Mouse (Mus musculus): ENCODE measurements at regions not wholly inside any gene's neighbourhood (a gene's known extent, or its start where the extent isn't known, plus 50 kb on each side); places are given as distances from the start of the nearest gene placed in this dataset.

DNA sequence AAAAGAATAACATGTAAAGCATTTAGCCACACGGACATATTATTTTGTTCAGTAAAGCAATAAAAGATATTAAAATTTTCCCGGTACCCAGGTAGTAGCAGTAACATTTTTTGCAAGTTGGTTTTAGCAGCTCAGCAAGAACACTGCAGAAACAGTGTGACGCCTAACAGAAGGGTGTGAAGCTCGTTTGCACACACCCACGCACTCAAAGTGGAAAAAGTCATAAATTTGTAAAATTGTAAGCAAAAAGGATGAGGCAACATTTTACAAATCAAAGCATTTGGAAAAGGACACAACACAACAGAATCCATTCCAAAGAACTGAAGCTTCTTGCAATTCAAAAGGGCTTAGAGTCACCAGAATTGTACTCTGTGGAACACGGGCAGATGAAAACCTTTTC lies 1053.6 kb upstream of the Celf2 start:
- no peaks in the 10 kb centered on the region for H3K9me3 ChIP-seq
- 77% methylated on average over 6 of the region's 6 CpGs for WGBS
- no peaks in the 10 kb centered on the region for H3K36me3 ChIP-seq
- ATAC-seq (ENCODE audit: extremely low read depth, insufficient number of reproducible peaks, low FRiP score, low TSS enrichment) = no peak
- no peak overlapping the region for H3K27ac ChIP-seq (replicated peaks)
- H3K4me2 ChIP-seq = no peak overlapping the region
- H3K27me3 ChIP-seq (replicated peaks) = no peaks in the 10 kb centered on the region
- H3K4me1 ChIP-seq = no peaks in the 10 kb centered on the region
- H3K9ac ChIP-seq = no peak overlapping the region
- H3K4me3 ChIP-seq = no peak overlapping the region

DNA sequence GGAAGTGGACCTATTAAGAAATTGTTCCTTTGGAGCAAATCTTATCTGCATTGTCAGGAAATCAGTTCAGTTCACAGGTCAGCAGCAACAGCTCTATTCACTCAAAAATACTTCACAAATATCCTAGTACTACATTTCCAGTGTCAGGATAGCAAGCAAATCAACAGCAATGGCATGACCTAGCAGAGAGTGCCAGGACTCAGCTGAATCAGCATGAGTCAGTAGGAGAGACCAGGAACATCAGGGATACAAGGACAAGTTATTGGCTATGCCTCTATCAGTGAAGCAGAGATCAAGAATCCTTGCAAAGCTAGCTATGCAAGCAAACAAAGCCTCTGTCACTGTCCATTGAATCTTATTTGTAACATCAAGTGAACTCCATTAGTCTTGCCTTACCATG lies 1036.8 kb upstream of the Celf2 start:
- no peak overlapping the region for H3K27ac ChIP-seq (replicated peaks)
- no peak overlapping the region for H3K4me3 ChIP-seq
- no peak overlapping the region for H3K4me2 ChIP-seq
- no peaks in the 10 kb centered on the region for H3K9me3 ChIP-seq
- ATAC-seq (ENCODE audit: extremely low read depth, insufficient number of reproducible peaks, low FRiP score, low TSS enrichment) = no peak
- no peak overlapping the region for H3K9ac ChIP-seq
- H3K36me3 ChIP-seq = no peaks in the 10 kb centered on the region
- no peaks in the 10 kb centered on the region for H3K27me3 ChIP-seq (replicated peaks)
- no peaks in the 10 kb centered on the region for H3K4me1 ChIP-seq

DNA sequence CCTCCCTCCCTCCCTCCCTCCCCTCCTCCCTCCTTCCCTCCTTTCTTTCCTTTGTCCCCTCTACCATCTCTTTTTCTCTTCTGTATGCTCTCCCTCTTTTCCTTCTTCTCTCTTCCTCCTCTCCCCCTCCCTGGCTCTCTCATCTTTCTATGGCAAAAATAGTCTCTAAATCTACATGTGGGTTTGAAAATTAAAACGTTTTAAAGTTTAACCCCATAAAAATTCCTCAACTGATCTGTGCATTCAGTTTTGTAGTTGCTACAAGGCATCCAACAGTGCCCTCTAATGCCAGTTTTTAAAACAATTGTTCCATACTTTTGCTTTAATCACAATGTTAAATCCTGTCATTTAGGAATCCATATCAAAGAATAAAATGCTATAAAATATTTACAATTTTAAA lies 1027.5 kb upstream of the Celf2 start:
- 20% methylated on average over 1 of the region's 1 CpGs for WGBS
- H3K4me1 ChIP-seq = no peaks in the 10 kb centered on the region
- ATAC-seq (ENCODE audit: extremely low read depth, insufficient number of reproducible peaks, low FRiP score, low TSS enrichment) = no peak
- no peaks in the 10 kb centered on the region for H3K9me3 ChIP-seq
- H3K9ac ChIP-seq = no peak overlapping the region
- no peak overlapping the region for H3K4me2 ChIP-seq
- no peaks in the 10 kb centered on the region for H3K36me3 ChIP-seq
- H3K27me3 ChIP-seq (replicated peaks) = no peaks in the 10 kb centered on the region
- no peak overlapping the region for H3K27ac ChIP-seq (replicated peaks)
- no peak overlapping the region for H3K4me3 ChIP-seq

DNA sequence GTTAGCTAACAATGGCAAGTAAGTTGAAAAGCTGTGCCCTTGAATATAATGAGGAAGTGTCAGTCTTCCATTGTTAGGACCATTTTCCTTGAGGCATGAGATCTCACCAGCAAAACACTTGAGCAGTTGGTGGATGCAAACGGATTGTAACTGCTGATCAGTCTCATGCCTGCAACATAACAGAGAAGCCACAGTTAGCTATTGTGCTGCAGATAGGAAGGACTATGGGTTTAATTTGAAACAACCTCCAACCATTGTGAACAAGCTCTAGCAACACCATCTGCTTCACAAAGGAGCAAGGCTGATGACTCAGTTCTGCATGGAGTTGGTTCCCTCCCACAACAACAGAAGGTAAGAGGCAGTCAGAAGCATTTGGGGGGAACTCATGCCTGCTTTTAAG lies 989.1 kb upstream of the Celf2 start:
- H3K9me3 ChIP-seq = no peaks in the 10 kb centered on the region
- ATAC-seq (ENCODE audit: extremely low read depth, insufficient number of reproducible peaks, low FRiP score, low TSS enrichment) = no peak
- WGBS = 29% methylated on average over 1 of the region's 1 CpGs
- no peaks in the 10 kb centered on the region for H3K4me1 ChIP-seq
- H3K27me3 ChIP-seq (replicated peaks) = no peaks in the 10 kb centered on the region
- no peak overlapping the region for H3K4me2 ChIP-seq
- H3K27ac ChIP-seq (replicated peaks) = no peak overlapping the region
- H3K9ac ChIP-seq = no peak overlapping the region
- no peak overlapping the region for H3K4me3 ChIP-seq
- no peaks in the 10 kb centered on the region for H3K36me3 ChIP-seq

DNA sequence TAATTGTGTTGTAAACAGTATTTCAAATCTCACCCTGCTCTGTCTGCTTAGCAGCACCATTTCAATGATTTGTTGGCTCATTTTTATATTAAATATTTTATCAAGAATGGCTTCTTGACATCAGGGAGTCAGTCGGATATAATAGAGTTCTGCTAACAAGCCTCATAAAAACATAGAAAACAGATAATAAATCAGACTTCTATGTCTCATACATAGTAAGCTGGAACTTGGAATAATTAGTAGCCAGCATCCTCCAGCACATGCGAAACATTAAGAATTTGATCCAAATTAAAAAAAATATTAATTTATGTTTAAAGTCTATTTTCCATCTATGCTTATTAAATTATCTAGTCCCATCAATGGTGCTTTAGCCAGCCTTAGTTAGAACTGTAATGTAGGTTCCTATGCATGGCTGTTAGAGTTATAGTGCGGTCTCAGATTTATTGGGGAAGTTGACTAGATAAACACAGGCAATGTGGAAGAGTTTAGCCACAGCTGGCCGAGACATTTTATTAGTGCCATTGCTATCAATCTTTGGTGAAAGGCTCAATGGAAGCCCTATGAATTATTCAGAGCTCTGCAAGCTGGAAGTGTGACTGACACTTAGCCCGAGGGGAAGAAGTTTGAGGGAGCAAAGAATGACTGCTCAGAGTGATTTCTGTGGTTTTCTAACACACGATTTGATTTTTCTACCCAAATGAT lies 968.6 kb upstream of the Celf2 start:
- Histone ChIP-seq H3K4me2 (no peak overlapping the region), H3K4me3 (no peak overlapping the region), H3K36me3 (no peaks in the 10 kb centered on the region), H3K9ac (no peak overlapping the region), H3K4me1 (no peaks in the 10 kb centered on the region), H3K27ac (replicated peaks) (no peak overlapping the region), H3K27me3 (replicated peaks) (no peaks in the 10 kb centered on the region), H3K9me3 (no peaks in the 10 kb centered on the region)
- WGBS = 67% methylated on average over 6 of the region's 6 CpGs
- no peak for ATAC-seq (ENCODE audit: extremely low read depth, insufficient number of reproducible peaks, low FRiP score, low TSS enrichment)

DNA sequence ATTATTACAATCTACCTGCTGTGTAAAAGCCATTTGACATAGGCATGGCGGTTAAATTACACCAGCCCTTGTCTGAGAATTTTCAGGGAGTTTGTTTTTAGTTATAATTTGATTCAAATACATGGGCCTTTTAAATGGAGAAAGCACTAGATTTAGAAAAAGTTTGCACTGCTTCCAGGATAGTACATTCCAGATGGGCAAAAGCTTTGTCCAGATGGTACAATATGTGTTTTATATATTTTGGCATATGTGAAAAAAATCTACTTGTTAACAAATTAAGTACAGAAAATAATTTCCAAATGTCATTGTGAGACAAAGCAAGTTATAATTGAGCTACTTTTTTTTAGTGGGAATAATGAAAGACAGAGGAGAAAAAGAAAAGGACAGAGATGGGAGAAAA lies 961.2 kb upstream of the Celf2 start:
- Histone ChIP-seq H3K4me1 (no peaks in the 10 kb centered on the region), H3K36me3 (no peaks in the 10 kb centered on the region), H3K4me3 (no peak overlapping the region), H3K9ac (no peak overlapping the region), H3K9me3 (no peaks in the 10 kb centered on the region), H3K4me2 (no peak overlapping the region), H3K27me3 (replicated peaks) (no peaks in the 10 kb centered on the region), H3K27ac (replicated peaks) (no peak overlapping the region)
- ATAC-seq (ENCODE audit: extremely low read depth, insufficient number of reproducible peaks, low FRiP score, low TSS enrichment) = no peak
- 83% methylated on average over 1 of the region's 1 CpGs for WGBS

DNA sequence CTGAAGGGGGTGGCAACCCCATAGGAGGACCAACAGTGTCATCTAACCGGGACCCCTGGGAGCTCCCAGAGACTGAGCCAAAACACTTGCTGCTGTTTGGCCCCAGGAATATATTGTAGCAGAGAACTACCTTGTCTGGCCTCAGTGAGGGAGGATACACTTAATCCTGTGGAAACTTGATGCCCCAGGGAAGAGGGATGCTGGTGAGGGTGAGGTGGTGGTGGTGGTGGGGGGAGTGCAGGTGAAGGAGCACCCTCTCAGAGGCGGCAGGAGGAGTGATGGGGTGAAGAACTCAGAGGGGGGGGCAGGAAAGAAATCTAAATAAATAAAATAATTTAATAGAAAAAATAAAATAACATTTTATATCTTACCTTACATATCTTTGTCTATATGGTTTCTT lies 959.6 kb upstream of the Celf2 start:
- Histone ChIP-seq H3K4me1 (no peaks in the 10 kb centered on the region), H3K36me3 (no peaks in the 10 kb centered on the region), H3K27ac (replicated peaks) (no peak overlapping the region), H3K9me3 (no peaks in the 10 kb centered on the region), H3K27me3 (replicated peaks) (no peaks in the 10 kb centered on the region), H3K9ac (no peak overlapping the region), H3K4me3 (no peak overlapping the region), H3K4me2 (no peak overlapping the region)
- 61% methylated on average over 2 of the region's 2 CpGs for WGBS
- ATAC-seq (ENCODE audit: extremely low read depth, insufficient number of reproducible peaks, low FRiP score, low TSS enrichment) = no peak

DNA sequence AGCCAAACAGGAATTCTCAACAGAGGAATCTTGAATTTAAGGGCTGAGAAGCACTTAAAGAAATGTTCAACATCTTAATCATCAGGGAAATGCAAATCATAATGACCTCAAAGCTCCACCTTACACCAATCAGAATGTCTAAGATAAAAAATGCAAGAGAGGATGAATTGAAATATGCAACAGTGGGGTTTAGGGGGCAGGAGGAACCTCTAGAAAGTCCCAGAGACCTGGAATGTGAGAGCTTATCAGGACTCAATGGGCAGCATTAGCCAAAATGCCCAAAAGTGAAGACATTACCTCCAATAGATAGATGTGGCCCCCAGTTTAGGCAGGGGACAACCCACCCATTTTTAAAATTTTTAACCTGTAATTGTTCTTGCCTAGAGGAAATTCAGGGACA lies 959.0 kb upstream of the Celf2 start:
- no peak overlapping the region for H3K4me2 ChIP-seq
- no peaks in the 10 kb centered on the region for H3K27me3 ChIP-seq (replicated peaks)
- H3K9me3 ChIP-seq = no peaks in the 10 kb centered on the region
- ATAC-seq (ENCODE audit: extremely low read depth, insufficient number of reproducible peaks, low FRiP score, low TSS enrichment) = no peak
- H3K9ac ChIP-seq = no peak overlapping the region
- H3K4me3 ChIP-seq = no peak overlapping the region
- no peaks in the 10 kb centered on the region for H3K4me1 ChIP-seq
- no peak overlapping the region for H3K27ac ChIP-seq (replicated peaks)
- H3K36me3 ChIP-seq = no peaks in the 10 kb centered on the region

DNA sequence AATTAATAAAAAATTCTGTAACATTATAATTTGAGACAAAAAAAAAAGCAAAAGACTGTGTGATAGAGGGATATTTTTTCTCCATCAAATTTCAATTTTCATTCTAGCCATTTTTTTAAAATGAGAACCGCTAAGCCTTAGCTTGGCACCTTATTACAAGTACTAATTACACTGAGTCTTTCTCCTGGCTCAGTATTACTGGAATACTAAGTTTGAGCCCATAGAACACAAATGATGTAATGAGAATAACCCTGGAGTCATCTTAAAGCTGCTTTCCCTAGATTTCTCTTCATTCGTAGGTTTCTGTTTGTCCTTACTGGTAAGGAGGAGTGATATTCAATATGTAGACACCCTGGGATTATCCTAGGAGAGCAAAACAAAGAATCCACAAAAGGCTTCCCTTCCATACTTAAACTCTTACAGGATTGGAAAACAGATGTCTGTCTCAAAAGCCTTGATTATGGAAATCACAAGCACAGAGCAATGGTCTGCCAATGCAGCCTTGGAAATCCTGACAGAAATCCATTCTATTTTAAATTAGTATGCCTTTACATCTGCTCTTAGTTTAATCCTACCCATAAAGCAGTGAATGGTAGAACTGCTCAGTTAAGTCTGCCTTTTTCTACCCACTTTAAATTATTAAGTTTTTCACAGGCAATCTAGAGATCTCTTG lies 958.3 kb upstream of the Celf2 start:
- no peaks in the 10 kb centered on the region for H3K27me3 ChIP-seq (replicated peaks)
- no peak overlapping the region for H3K27ac ChIP-seq (replicated peaks)
- 66% methylated on average over 2 of the region's 2 CpGs for WGBS
- H3K36me3 ChIP-seq = no peaks in the 10 kb centered on the region
- H3K4me2 ChIP-seq = no peak overlapping the region
- no peaks in the 10 kb centered on the region for H3K9me3 ChIP-seq
- H3K4me1 ChIP-seq = no peaks in the 10 kb centered on the region
- no peak overlapping the region for H3K9ac ChIP-seq
- ATAC-seq (ENCODE audit: extremely low read depth, insufficient number of reproducible peaks, low FRiP score, low TSS enrichment) = no peak
- H3K4me3 ChIP-seq = no peak overlapping the region

DNA sequence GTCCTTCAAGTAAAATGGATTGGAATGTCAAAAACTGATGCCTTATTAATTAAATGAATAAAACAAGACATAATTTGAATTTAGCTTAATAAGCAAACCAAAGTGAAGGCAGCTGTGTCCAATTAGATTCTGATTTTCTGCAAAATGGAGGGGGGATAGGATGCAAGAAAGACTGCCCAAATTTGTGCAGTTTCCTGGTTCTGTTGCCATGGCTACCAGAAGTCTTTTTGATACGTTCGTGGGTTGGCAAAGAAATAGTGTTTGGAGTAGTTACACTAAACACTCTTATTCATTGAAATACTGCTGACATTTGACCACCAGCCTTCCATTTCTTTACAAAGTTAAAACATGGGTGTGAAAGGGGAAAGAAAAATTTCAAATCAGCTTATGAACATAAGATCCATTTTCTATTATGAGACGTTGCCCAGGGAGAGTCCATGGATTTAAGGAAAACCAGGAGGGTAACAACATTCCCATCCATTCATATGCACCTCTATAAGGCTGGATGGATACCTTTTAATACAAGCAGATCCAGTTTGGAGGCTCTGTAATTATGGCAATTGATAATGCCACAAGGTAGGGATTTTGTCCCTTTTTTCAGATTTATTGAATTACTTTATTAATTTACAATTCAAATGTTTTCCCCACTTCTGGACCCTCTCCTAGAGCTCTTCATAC lies 943.3 kb upstream of the Celf2 start:
- no peak overlapping the region for H3K4me3 ChIP-seq
- no peaks in the 10 kb centered on the region for H3K9me3 ChIP-seq
- H3K27me3 ChIP-seq (replicated peaks) = no peaks in the 10 kb centered on the region
- no peaks in the 10 kb centered on the region for H3K36me3 ChIP-seq
- H3K27ac ChIP-seq (replicated peaks) = no peak overlapping the region
- no peak overlapping the region for H3K9ac ChIP-seq
- WGBS = 78% methylated on average over 3 of the region's 3 CpGs
- no peak overlapping the region for H3K4me2 ChIP-seq
- H3K4me1 ChIP-seq = no peaks in the 10 kb centered on the region
- ATAC-seq (ENCODE audit: extremely low read depth, insufficient number of reproducible peaks, low FRiP score, low TSS enrichment) = no peak

DNA sequence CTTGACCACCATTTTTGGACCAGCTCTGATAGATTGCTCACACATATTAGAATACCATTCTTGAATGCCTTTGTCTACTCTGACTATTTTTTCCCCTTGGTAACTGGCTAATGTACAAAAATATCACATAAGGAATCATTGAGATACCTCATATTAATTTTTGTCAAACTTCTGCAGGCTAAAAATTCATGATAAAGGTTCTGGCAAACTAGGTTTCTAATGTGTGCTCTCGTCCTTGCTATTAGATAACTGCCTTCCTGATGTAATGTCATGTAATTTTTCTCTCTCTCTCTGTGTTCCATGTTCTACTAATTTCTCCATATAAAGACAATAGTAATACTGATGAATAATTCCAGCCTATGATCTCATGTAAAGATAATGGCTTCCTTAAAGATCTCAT lies 931.9 kb upstream of the Celf2 start:
- Histone ChIP-seq H3K27me3 (replicated peaks) (no peaks in the 10 kb centered on the region), H3K27ac (replicated peaks) (no peak overlapping the region), H3K4me1 (no peaks in the 10 kb centered on the region), H3K9ac (no peak overlapping the region), H3K4me3 (no peak overlapping the region), H3K36me3 (no peaks in the 10 kb centered on the region), H3K9me3 (no peaks in the 10 kb centered on the region), H3K4me2 (no peak overlapping the region)
- no peak for ATAC-seq (ENCODE audit: extremely low read depth, insufficient number of reproducible peaks, low FRiP score, low TSS enrichment)
- WGBS = 52% methylated on average over 1 of the region's 1 CpGs

All from heart, embryonic 13.5 days (tissue).